Mouse (Mus musculus) layer of hippocampus, adult 11-12 months (tissue): ENCODE data around the gene Gm20605.

Source experiments
- DNase-seq: peaks from one replicate; pipeline ENCODE4 v3.0.0; 2022; ENCODE audit warnings: low spot score

Gene Gm20605

DNA sequence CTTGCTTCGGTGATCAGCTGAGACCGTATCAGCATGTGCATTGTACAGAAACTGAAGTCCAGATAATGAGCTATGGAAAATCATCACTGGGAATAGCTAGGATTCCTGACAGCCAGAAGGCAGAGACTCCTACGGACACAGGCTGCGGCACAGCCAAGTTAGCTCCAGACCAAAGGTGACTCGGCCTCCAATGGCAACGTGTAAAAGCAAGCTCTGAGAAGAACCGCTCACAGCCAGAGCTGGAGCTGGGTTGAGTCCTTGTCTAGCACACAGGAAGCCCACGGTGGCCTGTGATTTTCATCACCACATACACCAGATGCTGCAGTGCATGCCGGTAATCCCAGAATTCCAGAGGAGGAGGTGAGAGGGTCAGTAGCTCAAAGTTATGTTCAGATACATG is 61.6 kb downstream of the Gm20605 start:
- no peak for DNase-seq

DNA sequence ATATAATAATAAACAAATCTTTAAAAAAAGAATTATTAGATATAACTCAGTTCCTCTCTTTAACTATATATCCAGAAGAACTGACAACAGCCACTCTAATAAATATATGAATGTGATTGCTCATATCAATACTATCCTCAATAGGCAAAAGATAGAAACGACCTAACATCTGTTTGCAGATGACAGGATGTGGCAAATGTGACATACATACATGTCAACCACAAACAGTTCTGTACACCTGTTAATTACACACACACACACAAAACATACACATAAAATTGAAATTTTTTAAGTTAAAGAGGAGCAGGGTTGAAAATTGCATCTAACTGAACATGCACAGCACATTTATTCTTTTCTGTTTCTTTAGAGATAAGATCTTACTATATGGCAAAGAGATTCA is 62.9 kb downstream of the Gm20605 start:
- DNase-seq, result no peak
